Mouse (Mus musculus) layer of hippocampus, adult 2 months (tissue): ENCODE data around the gene Hoxb7. TPM values are rescaled to one million over a fixed set of nuclear protein-coding genes. Genes with fewer than 3 reads are reported as not detected.

ENCODE experiments used
- DNase-seq, 2 experiments: peaks; one replicate each; pipeline ENCODE4 v3.0.0; 2022; ENCODE audit warnings: low spot score in 2 of 2
- H3K27ac ChIP-seq: fragments of 200-600 bp; 2 replicates; pipeline ENCODE4 v1.8.1; 2022
- H3K4me3 ChIP-seq: fragments of 200-600 bp; 2 replicates; pipeline ENCODE4 v1.8.1; 2022; ENCODE audit warnings: mild to moderate bottlenecking
- CTCF ChIP-seq: fragments of 200-600 bp; conservative IDR thresholded peaks from 2 replicates; pipeline ENCODE4 v1.8.1; 2022; ENCODE audit warnings: antibody characterized with exemption, mild to moderate bottlenecking, moderate library complexity
- total RNA-seq, 2 experiments: library from RNA; stranded (reverse); gene quantifications; 2 replicates each; pipeline ENCODE4 v1.2.3; 2021

The Hoxb7 gene
- total RNA-seq, 2 experiments from 2014 or later: not detected

- no peak overlapping the region for H3K27ac ChIP-seq
Measured at GRCm38 (mm10) chr11:96302381-96303150, 16.1 kb downstream of the Hoxb7 start.

DNA sequence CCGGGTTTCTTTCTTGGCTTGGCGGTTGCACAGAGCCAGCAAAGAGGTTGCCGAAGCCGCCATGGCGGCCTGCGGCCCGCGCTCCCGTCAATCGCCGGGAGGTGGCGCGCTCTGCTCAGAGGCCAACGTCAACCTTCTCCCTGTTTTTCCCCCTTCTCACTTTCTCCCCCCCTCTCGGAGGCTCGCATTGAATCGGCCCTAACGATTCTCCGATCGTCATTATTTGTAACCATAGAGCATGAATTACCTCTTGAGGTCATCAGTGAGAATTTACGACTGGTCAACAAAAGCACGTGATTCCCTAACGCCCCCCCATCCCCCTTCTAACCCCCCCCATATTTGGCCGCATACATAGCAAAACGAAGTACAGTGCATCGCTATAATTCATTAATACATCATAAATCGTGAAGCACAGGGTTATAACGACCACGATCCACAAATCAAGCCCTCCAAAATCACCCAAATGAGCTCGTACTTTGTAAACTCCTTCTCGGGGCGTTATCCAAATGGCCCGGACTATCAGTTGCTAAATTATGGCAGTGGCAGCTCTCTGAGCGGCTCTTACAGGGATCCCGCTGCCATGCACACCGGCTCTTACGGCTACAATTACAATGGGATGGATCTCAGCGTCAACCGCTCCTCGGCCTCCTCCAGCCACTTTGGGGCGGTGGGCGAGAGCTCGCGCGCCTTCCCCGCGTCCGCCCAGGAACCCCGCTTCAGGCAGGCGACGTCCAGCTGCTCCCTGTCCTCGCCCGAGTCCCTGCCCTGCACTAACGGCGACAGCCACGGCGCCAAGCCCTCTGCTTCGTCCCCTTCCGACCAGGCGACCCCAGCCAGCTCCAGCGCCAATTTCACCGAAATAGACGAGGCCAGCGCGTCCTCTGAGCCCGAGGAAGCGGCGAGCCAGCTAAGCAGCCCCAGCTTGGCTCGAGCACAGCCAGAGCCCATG, 17.0 kb downstream of the Hoxb7 start, which contains the start of gene Hoxb5:
Gene Hoxb5, plus strand, starts transcription at position 186 of the 949 bp plus-strand sequence.
- H3K27ac ChIP-seq: no peak within 1 kb of the TSS
- TF ChIP-seq CTCF: peak; percentile 71
- H3K4me3 ChIP-seq: no peak within 1 kb of the TSS
- DNase-seq: peak in 1 of 2 experiments; percentile 30

More at GRCm38 (mm10) chr11:96302381-96303150, 16.1 kb downstream of the Hoxb7 start:
- TF ChIP-seq CTCF: no peak
- no peak overlapping the region for H3K4me3 ChIP-seq
- DNase-seq: no peak

GRCm38 (mm10) chr11:96304381-96305195, 18.2 kb downstream of the Hoxb7 start:
- Histone ChIP-seq H3K27ac (no peak overlapping the region), H3K4me3 (no peak overlapping the region)
- DNase-seq: no peak
- TF ChIP-seq CTCF: no peak

DNA sequence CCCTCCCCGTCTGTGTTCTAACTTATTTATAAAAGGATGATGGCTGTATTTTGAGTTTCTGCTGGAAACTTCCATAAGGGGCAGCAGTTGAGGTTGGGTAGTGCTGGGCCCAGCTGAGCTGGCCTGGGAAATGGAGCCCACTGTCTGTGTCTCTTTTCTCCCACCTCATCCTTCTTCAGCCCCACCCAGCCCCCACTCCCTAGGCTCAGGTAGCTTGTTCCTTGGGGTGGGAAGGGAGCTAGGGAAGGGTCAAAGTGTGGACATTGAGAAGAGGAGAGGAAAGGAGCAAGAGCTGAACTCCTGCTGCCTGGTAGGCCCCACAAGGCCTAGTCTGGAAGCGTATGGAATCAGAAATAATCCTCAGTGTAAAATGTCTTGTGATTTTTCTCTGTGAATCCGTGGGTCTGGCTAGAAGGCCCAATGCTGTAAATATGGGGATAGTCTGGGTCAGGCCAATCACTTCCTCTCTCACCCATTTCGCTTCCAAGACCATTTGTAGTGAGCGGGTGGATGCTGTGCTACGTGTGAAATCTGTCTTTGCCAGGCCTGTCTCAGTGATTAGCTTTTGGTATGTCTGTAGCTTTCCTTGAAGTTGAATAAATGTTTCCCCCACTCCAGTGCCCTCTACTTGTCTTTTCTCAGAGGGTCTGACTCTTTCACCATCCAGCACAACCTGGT, 19.2 kb downstream of the Hoxb7 start:
- no peak for TF ChIP-seq CTCF
- no peak overlapping the region for H3K4me3 ChIP-seq
- H3K27ac ChIP-seq: no peak overlapping the region
- DNase-seq: no peak

GRCm38 (mm10) chr11:96306183-96306907, 19.9 kb downstream of the Hoxb7 start:
- DNase-seq: no peak
- no peak overlapping the region for H3K4me3 ChIP-seq
- H3K27ac ChIP-seq: no peak overlapping the region
- no peak for TF ChIP-seq CTCF

DNA sequence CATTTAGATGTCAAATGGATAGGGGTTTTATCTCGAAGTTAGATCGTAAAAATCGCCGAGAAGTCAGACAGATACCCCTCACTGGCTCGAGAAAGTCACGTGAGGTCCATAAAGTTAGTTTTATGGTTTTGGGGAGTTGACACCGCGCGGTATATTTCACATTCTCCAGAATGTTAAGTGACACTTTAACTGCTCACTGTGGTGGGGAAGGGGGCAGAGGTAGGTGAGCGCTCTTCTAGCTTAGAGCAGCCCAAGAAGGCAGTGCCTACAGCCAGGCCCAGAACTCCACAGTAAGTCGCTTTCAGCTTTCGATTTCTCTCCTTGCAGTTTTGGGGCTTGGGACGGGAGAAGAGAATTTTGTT, 20.5 kb downstream of the Hoxb7 start:
- no peak for DNase-seq
- TF ChIP-seq CTCF: no peak
- Histone ChIP-seq H3K4me3 (no peak overlapping the region), H3K27ac (no peak overlapping the region)

DNA sequence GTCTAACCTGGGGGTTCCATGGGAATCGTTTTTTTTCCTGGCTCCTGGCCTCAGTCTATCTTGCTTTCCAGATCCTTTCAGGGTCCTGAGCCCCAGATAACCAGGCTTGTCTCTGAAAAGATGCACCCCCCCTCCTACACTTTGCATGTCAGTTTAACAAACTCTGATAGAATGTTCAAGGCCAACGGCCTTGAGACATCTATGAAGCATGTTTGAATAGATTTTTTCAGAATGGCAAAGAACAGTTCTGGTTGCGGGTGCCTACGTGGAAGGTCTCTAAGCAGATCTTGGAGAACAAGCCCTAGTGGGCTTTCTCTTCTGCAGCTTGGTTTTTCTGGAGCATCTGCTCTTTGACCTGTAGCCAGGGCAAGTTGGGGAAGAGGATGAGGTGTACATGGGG, 22.3 kb downstream of the Hoxb7 start:
- DNase-seq: no peak
- TF ChIP-seq CTCF: no peak
- Histone ChIP-seq H3K27ac (no peak overlapping the region), H3K4me3 (no peak overlapping the region)

- no peak for TF ChIP-seq CTCF
- no peak for DNase-seq
- Histone ChIP-seq H3K4me3 (no peak overlapping the region), H3K27ac (no peak overlapping the region)
Measured at GRCm38 (mm10) chr11:96309288-96309687, 22.9 kb downstream of the Hoxb7 start.

GRCm38 (mm10) chr11:96310183-96310938, 23.9 kb downstream of the Hoxb7 start:
- H3K4me3 ChIP-seq: no peak overlapping the region
- DNase-seq: no peak
- TF ChIP-seq CTCF: no peak
- no peak overlapping the region for H3K27ac ChIP-seq

GRCm38 (mm10) chr11:96311097-96311496, 24.7 kb downstream of the Hoxb7 start:
- no peak overlapping the region for H3K4me3 ChIP-seq
- no peak for DNase-seq
- TF ChIP-seq CTCF: no peak
- no peak overlapping the region for H3K27ac ChIP-seq
